Mouse (Mus musculus): ENCODE results near the gene Nckap5. TPM values are rescaled to one million over a fixed set of nuclear protein-coding genes. Genes with fewer than 3 reads are reported as not detected.

Nckap5 gene
- total and polyA plus RNA-seq, 3 experiments, result not detected

DNA sequence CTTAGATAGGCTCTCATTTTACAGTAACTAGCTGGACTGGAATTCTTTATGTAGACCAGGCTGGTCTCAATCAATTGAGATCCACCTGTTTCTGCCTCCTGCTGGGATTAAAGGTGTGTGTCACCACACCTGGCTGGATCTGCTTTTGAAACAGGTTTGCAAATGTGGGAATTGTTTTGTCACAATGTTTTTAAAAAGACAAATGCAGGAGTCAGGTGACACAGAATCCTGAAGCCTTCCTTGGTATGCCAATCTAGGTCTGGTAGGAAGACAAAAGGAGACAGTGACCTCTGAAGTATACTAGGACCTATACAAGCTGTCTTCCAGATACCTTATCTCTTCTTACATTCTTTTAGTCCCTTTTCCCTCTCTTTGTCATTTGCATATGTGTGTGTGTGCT, 680.6 kb downstream of the Nckap5 start:
- Histone ChIP-seq H3K36me3 (replicated peaks in 1 of 2; ENCODE audit: control insufficient read depth in 1 of 2, insufficient read depth in 1 of 2, low read length in 1 of 2) (no peaks in the 10 kb centered on the region), H3K4me2 (ENCODE audit: insufficient read depth, low read depth, poor library complexity, severe bottlenecking) (no peak overlapping the region), H3K79me2 (replicated peaks; ENCODE audit: control insufficient read depth, extremely low read depth, insufficient read depth, poor library complexity, severe bottlenecking) (no peaks in the 10 kb centered on the region), H3K4me1 (ENCODE audit: control insufficient read depth in 1 of 2, insufficient read depth in 2 of 2) (no peaks in the 10 kb centered on the region), H3K9me3 (replicated peaks; ENCODE audit: low read length) (peaks cover 60% of the 10 kb centered on the region), H3K27me3 (replicated peaks) (no peaks in the 10 kb centered on the region), H3K27ac (ENCODE audit: insufficient read depth, low read depth) (no peak overlapping the region), H3K4me3 (replicated peaks in 1 of 3; ENCODE audit: low read depth in 2 of 3, low read length in 2 of 3, poor library complexity in 1 of 3) (no peak overlapping the region), H3K9ac (ENCODE audit: insufficient read depth, low read depth) (no peak overlapping the region)
- TF ChIP-seq CHD2 (IDR thresholded peaks at IDR 0.05; ENCODE audit: low read length) (no peak), CHD1 (IDR thresholded peaks at IDR 0.05; ENCODE audit: low read depth, low read length) (no peak), UBTF (IDR thresholded peaks at IDR 0.05; ENCODE audit: low read depth, low read length) (no peak), RCOR1 (conservative IDR thresholded peaks at IDR 0.05; ENCODE audit: low read depth, low read length) (no peak)
- no peak for DNase-seq (ENCODE audit: extremely low read depth)
- dilution Hi-C loops (cut with MboI; ENCODE audit: extremely low pct_ligation_motif_present, extremely low pct_unique_long_range_greater_than_20kb, low sequenced_read_pairs), result no loop called here
- in situ Hi-C loops (cut with MboI; ENCODE audit: low pct_ligation_motif_present, low pct_unique_long_range_greater_than_20kb, low sequenced_read_pairs), result no loop called here

DNA sequence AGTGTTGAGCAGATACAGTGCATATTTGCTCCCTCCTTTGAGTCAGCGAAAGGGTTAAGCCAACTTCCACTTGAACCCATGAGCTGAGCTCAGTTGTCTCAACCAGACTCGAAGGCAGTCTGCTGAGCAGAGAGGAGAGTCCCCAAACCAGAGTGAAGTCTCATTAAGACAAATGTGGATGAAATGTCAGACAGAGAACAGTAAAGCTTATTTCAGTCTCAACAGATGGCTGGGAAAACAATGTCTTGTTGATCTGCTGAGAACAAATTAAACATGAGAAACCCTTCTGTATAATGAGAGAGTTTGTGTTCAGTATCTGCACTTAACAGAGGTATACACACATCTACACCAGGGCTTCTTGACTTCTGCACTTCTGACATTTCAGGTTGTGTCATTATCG, 694.9 kb downstream of the Nckap5 start:
- Histone ChIP-seq H3K36me3 (replicated peaks in 1 of 2; ENCODE audit: control insufficient read depth in 1 of 2, insufficient read depth in 1 of 2, low read length in 1 of 2) (no peaks in the 10 kb centered on the region), H3K79me2 (replicated peaks; ENCODE audit: control insufficient read depth, extremely low read depth, insufficient read depth, poor library complexity, severe bottlenecking) (no peaks in the 10 kb centered on the region), H3K9me3 (replicated peaks; ENCODE audit: low read length) (peaks cover 68% of the 10 kb centered on the region), H3K4me2 (ENCODE audit: insufficient read depth, low read depth, poor library complexity, severe bottlenecking) (no peak overlapping the region), H3K27me3 (replicated peaks) (no peaks in the 10 kb centered on the region), H3K4me3 (replicated peaks in 1 of 3; ENCODE audit: low read depth in 2 of 3, low read length in 2 of 3, poor library complexity in 1 of 3) (no peak overlapping the region), H3K27ac (ENCODE audit: insufficient read depth, low read depth) (no peak overlapping the region), H3K4me1 (ENCODE audit: control insufficient read depth in 1 of 2, insufficient read depth in 2 of 2) (no peaks in the 10 kb centered on the region), H3K9ac (ENCODE audit: insufficient read depth, low read depth) (no peak overlapping the region)
- in situ Hi-C loops (cut with MboI; ENCODE audit: low pct_ligation_motif_present, low pct_unique_long_range_greater_than_20kb, low sequenced_read_pairs) (no loop called here), dilution Hi-C loops (cut with MboI; ENCODE audit: extremely low pct_ligation_motif_present, extremely low pct_unique_long_range_greater_than_20kb, low sequenced_read_pairs) (no loop called here)
- DNase-seq (ENCODE audit: extremely low read depth), result no peak
- TF ChIP-seq RCOR1 (conservative IDR thresholded peaks at IDR 0.05; ENCODE audit: low read depth, low read length), result no peak
- no peak for TF ChIP-seq POLR2A (IDR thresholded peaks at IDR 0.05; ENCODE audit: low read depth, low read length)
- no peak for TF ChIP-seq MAZ (IDR thresholded peaks at IDR 0.05; ENCODE audit: low read depth, low read length)
- no peak for TF ChIP-seq MYC (IDR thresholded peaks at IDR 0.05; ENCODE audit: low read depth, low read length)
- TF ChIP-seq NRF1 (IDR thresholded peaks at IDR 0.05; ENCODE audit: low read depth, low read length), result no peak
- TF ChIP-seq CHD2 (IDR thresholded peaks at IDR 0.05; ENCODE audit: low read length), result no peak
- TF ChIP-seq NELFE (IDR thresholded peaks at IDR 0.05; ENCODE audit: low read depth, low read length), result no peak
- no peak for TF ChIP-seq JUN (IDR thresholded peaks at IDR 0.05; ENCODE audit: insufficient read depth, low read depth, low read length)
- TF ChIP-seq MXI1 (IDR thresholded peaks at IDR 0.05; ENCODE audit: low read depth, low read length), result no peak
- TF ChIP-seq RAD21 (IDR thresholded peaks at IDR 0.05; ENCODE audit: low read depth, low read length), result no peak
- TF ChIP-seq POLR2AphosphoS2 (IDR thresholded peaks at IDR 0.05; ENCODE audit: low read depth, low read length), result no peak
- no peak for TF ChIP-seq CHD1 (IDR thresholded peaks at IDR 0.05; ENCODE audit: low read depth, low read length)
- no peak for TF ChIP-seq GABPA (IDR thresholded peaks at IDR 0.05; ENCODE audit: insufficient replicate concordance, low read depth, low read length)
- TF ChIP-seq ZKSCAN1 (IDR thresholded peaks at IDR 0.05; ENCODE audit: borderline replicate concordance, low read depth, low read length), result no peak
- no peak for TF ChIP-seq BHLHE40 (IDR thresholded peaks at IDR 0.05; ENCODE audit: low read depth, low read length)
- no peak for TF ChIP-seq MAX (IDR thresholded peaks at IDR 0.05; ENCODE audit: low read length)
- TF ChIP-seq IRF4 (IDR thresholded peaks at IDR 0.05; ENCODE audit: low read depth, low read length), result no peak
- TF ChIP-seq TBP (conservative IDR thresholded peaks at IDR 0.05; ENCODE audit: low read depth, low read length), result no peak
- no peak for TF ChIP-seq UBTF (IDR thresholded peaks at IDR 0.05; ENCODE audit: low read depth, low read length)
